Mouse (Mus musculus) macrophage (primary cell): ENCODE data around the gene Zfp185. TPM values are rescaled to one million over a fixed set of nuclear protein-coding genes. Genes with fewer than 3 reads are reported as not detected.
"Not testable (repeated sequence)": the region's sequence is repeated elsewhere in the genome, so short reads cannot be mapped to it uniquely, and the experiment has no call there.

Experiments used
- H3K27ac ChIP-seq: fragments of 350-480 bp; formaldehyde crosslinking; 2 replicates; pipeline ENCODE4 v1.9.0; 2021
- H3K36me3 ChIP-seq: fragments of 350-480 bp; formaldehyde crosslinking; 2 replicates; pipeline ENCODE4 v1.9.0; 2021; ENCODE audit errors: inconsistent target
- H3K4me3 ChIP-seq: fragments of 350-480 bp; formaldehyde crosslinking; 2 replicates; pipeline ENCODE4 v1.9.0; 2021; ENCODE audit errors: inconsistent target
- H3K79me2 ChIP-seq: fragments of 350-480 bp; formaldehyde crosslinking; 2 replicates; pipeline ENCODE4 v1.9.0; 2021; ENCODE audit errors: inconsistent target
- WGBS: methylation state at CpG from one replicate; pipeline ENCODE4 v1.1.7; 2026; ENCODE audit warnings: inconsistent platforms; ENCODE audit not compliant: missing documents; 5-methylcytosine and 5-hydroxymethylcytosine counted together
- polyA plus RNA-seq: library from polyadenylated mRNA; stranded (reverse); fragments of 250-400 nt; gene quantifications from 3 replicates; pipeline ENCODE4 v1.2.4, GENCODE M21; 2018; ENCODE audit warnings: inconsistent platforms

Zfp185 gene
- polyA plus RNA-seq, 1 experiment from 2014 or later = not detected

GRCm38 (mm10) chrX:73007597-73008479, 20.7 kb downstream of the Zfp185 start:
- Histone ChIP-seq H3K27ac (peak overlapping the region; percentile 62), H3K36me3 (no peaks in the 10 kb centered on the region), H3K4me3 (no peak overlapping the region; the same call in 1 of the 2 replicates), H3K79me2 (no peaks in the 10 kb centered on the region)
- 30% methylated on average over 15 of the region's 27 CpGs for WGBS

GRCm38 (mm10) chrX:73012846-73013245, 25.7 kb downstream of the Zfp185 start:
- H3K36me3 ChIP-seq = no peaks in the 10 kb centered on the region
- 73% methylated on average over 4 of the region's 4 CpGs for WGBS
- no peaks in the 10 kb centered on the region for H3K79me2 ChIP-seq

GRCm38 (mm10) chrX:73037003-73037402, 49.9 kb downstream of the Zfp185 start, which contains the start of gene Pnma5:
Gene Pnma5 (minus strand): TSS chrX:73037103.
- Histone ChIP-seq H3K27ac (no peak within 1 kb of the TSS), H3K4me3 (no peak within 1 kb of the TSS), H3K36me3 (no peaks in the 10 kb centered on the region), H3K79me2 (no peaks in the 10 kb centered on the region)
- 57% methylated on average over 1 of the region's 1 CpGs for WGBS

More at GRCm38 (mm10) chrX:73012846-73013245, 25.7 kb downstream of the Zfp185 start:
- no peak overlapping the region for H3K4me3 ChIP-seq
- H3K27ac ChIP-seq = no peak overlapping the region

- no peak overlapping the region for H3K4me3 ChIP-seq
- no peaks in the 10 kb centered on the region for H3K79me2 ChIP-seq
- no peak overlapping the region for H3K27ac ChIP-seq
- H3K36me3 ChIP-seq = no peaks in the 10 kb centered on the region
- WGBS = 95% methylated on average over 4 of the region's 8 CpGs
Measured at GRCm38 (mm10) chrX:73038831-73039230, 51.7 kb downstream of the Zfp185 start.

GRCm38 (mm10) chrX:73039666-73040065, 52.5 kb downstream of the Zfp185 start:
- Histone ChIP-seq H3K79me2 (no peaks in the 10 kb centered on the region), H3K27ac (no peak overlapping the region), H3K4me3 (no peak overlapping the region), H3K36me3 (no peaks in the 10 kb centered on the region)
- 85% methylated on average over 11 of the region's 12 CpGs for WGBS

GRCm38 (mm10) chrX:73053860-73054563, 66.9 kb downstream of the Zfp185 start:
- no peaks in the 10 kb centered on the region for H3K79me2 ChIP-seq
- H3K27ac ChIP-seq = no peak overlapping the region
- WGBS = 15% methylated on average over 9 of the region's 14 CpGs
- no peak overlapping the region for H3K4me3 ChIP-seq
- H3K36me3 ChIP-seq = no peaks in the 10 kb centered on the region

GRCm38 (mm10) chrX:73061528-73061927, 74.4 kb downstream of the Zfp185 start:
- no peaks in the 10 kb centered on the region for H3K79me2 ChIP-seq
- H3K36me3 ChIP-seq = no peaks in the 10 kb centered on the region
- no peak overlapping the region for H3K4me3 ChIP-seq
- WGBS = 93% methylated on average over 1 of the region's 1 CpGs
- no peak overlapping the region for H3K27ac ChIP-seq

- WGBS = 39% methylated on average over 5 of the region's 5 CpGs
- no peaks in the 10 kb centered on the region for H3K79me2 ChIP-seq
- no peaks in the 10 kb centered on the region for H3K36me3 ChIP-seq
- no peak overlapping the region for H3K27ac ChIP-seq
- no peak overlapping the region for H3K4me3 ChIP-seq
Measured at GRCm38 (mm10) chrX:73062323-73062722, 75.2 kb downstream of the Zfp185 start.

- WGBS = 74% methylated on average over 11 of the region's 24 CpGs
Measured at GRCm38 (mm10) chrX:73063512-73064414, 76.6 kb downstream of the Zfp185 start.

GRCm38 (mm10) chrX:73064415-73064793, 77.3 kb downstream of the Zfp185 start, which contains the start of gene Pnma3:
Gene Pnma3 (plus strand): TSS chrX:73064787.
- Histone ChIP-seq H3K4me3 (no peak within 1 kb of the TSS), H3K27ac (no peak within 1 kb of the TSS), H3K36me3 (no peaks in the 10 kb centered on the region), H3K79me2 (no peaks in the 10 kb centered on the region)
- 19% methylated on average over 7 of the region's 7 CpGs for WGBS

More at GRCm38 (mm10) chrX:73063512-73064414, 76.6 kb downstream of the Zfp185 start:
- Histone ChIP-seq H3K79me2 (no peaks in the 10 kb centered on the region), H3K4me3 (no peak overlapping the region), H3K27ac (no peak overlapping the region), H3K36me3 (no peaks in the 10 kb centered on the region)

- not testable (repeated sequence) for H3K27ac ChIP-seq, H3K4me3 ChIP-seq, H3K79me2 ChIP-seq, H3K36me3 ChIP-seq
- WGBS = no CpG with 5 or more reads among the region's 5 CpGs
Measured at GRCm38 (mm10) chrX:73066765-73067312, 79.7 kb downstream of the Zfp185 start.
